Mouse (Mus musculus): Measurements from ENCODE around the gene Fbn1. TPM values are rescaled to one million over a fixed set of nuclear protein-coding genes. Genes with fewer than 3 reads are reported as not detected.

Fbn1 gene
- total RNA-seq, 1 experiment from 2014 or later = 0.99 TPM

DNA sequence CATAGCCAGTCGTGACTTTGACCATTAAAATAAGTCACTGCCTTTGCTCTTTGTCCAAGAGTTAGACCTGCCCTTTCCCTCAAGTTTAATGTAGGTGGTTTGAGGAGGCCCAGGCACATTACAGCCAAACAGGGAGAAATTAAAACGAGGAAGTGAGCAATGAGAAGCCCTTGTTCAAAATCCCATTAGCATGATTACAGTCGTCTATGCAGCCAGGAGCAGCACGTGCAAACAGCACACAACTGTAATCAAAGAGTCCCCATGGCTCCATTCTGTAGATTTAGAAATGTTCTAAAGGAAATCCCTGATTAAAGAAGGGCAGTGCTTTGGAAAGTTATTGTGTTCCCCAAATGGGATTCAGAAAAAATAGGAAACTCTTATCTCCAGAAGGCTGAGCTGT lies 29.1 kb downstream of the Fbn1 start:
- ATAC-seq (replicated peaks in 1 of 2; ENCODE audit: insufficient read depth in 1 of 2, low FRiP score in 2 of 2, low TSS enrichment in 1 of 2, low read depth in 1 of 2, poor library complexity in 2 of 2, severe bottlenecking in 2 of 2) = no peak

DNA sequence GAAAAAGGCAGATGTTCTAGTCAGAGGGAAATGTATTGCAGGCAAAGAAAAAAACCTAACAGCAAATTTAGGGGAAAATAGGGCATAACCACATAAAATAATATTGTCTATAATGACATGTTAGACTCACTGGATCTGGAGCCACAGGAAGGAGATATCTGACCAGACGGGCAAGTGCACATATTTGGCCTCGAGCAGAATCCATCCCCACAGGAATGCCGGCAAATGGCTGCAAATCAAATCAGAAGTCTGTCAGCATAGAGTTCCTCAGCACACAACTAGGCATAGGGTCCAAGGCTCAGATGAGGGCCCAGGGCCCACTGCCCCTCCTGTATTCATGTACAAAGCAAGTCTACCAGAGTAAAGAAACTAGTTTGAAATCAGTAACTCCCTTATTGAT lies 30.4 kb downstream of the Fbn1 start:
- ATAC-seq (replicated peaks in 1 of 2; ENCODE audit: insufficient read depth in 1 of 2, low FRiP score in 2 of 2, low TSS enrichment in 1 of 2, low read depth in 1 of 2, poor library complexity in 2 of 2, severe bottlenecking in 2 of 2) = no peak

DNA sequence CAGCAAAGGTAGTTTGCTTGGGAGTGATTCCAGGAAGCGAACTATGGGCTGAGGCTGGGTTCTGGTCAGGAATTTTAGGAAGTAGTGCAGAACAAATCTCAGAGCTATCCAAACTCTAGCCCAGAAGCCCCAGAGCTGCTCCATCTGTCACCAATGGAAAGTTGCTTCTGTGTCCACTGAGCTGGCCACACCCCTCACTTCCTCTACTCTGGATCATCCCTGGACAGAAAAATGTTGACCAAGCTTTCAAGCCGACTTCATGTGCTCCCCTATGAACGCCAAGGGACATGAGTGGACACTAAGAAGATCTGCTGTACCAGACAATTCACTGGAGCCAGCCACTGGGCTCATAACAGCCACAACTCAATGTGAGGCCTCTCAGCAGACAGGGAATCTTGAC lies 31.6 kb downstream of the Fbn1 start:
- no peak for ATAC-seq (replicated peaks in 1 of 2; ENCODE audit: insufficient read depth in 1 of 2, low FRiP score in 2 of 2, low TSS enrichment in 1 of 2, low read depth in 1 of 2, poor library complexity in 2 of 2, severe bottlenecking in 2 of 2)

DNA sequence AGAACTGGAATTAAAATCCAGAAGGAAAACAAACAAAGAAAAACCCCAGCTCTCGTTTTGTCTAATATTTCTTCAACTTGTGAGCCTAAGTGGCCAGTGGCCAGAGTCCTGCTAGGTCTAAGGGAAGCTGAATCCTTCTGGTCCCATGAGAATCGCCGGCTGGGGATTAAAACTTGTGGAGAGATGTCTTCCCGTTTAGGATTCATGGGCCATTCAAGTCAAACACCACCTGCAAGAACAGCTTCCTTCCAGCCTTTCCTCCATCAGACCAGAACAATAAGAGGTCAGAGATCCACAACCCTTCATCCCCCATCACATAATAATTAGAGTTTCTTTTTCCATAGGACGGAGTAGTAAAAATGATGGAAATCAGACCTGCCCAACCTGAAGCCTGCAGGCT lies 33.1 kb downstream of the Fbn1 start:
- ATAC-seq (replicated peaks in 1 of 2; ENCODE audit: insufficient read depth in 1 of 2, low FRiP score in 2 of 2, low TSS enrichment in 1 of 2, low read depth in 1 of 2, poor library complexity in 2 of 2, severe bottlenecking in 2 of 2) = no peak

DNA sequence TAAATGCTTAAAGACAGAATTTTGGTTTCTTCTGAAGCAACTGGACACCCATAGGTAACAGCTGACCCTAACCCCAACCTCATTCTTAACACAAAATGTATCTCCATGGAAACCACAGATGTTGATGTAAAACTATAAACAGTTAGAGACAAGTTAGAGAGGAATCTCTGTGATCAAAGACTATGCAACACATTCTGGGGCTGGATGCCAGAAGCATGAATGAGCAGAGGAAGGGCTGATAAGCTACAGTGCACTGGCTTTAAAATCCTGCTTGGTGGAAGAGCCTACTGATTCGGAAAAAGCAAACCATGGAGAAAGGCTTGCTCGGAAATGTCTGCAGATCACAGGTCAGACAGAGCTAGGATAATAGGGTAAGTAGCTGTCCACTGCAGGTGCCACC lies 34.6 kb downstream of the Fbn1 start:
- ATAC-seq (replicated peaks in 1 of 2; ENCODE audit: insufficient read depth in 1 of 2, low FRiP score in 2 of 2, low TSS enrichment in 1 of 2, low read depth in 1 of 2, poor library complexity in 2 of 2, severe bottlenecking in 2 of 2) = no peak

DNA sequence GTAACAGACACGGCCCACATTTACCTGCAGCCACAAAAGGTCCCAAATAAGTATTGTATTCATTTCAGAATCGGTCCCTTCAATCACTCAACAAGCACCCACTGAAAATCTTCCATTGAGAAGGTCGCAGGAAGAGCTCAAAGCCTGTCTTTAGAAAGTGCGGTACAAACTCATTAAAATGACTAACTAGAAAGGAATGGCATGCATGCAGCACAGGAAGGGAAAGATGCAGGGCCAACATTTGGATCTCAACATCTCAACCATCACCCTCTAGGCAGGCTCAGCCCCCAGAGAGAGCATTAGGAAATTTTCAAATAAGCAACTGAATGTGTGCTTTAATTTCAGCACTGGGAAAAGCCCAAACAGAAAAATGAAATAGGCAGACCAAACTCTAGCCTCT lies 36.1 kb downstream of the Fbn1 start:
- no peak for ATAC-seq (replicated peaks in 1 of 2; ENCODE audit: insufficient read depth in 1 of 2, low FRiP score in 2 of 2, low TSS enrichment in 1 of 2, low read depth in 1 of 2, poor library complexity in 2 of 2, severe bottlenecking in 2 of 2)

DNA sequence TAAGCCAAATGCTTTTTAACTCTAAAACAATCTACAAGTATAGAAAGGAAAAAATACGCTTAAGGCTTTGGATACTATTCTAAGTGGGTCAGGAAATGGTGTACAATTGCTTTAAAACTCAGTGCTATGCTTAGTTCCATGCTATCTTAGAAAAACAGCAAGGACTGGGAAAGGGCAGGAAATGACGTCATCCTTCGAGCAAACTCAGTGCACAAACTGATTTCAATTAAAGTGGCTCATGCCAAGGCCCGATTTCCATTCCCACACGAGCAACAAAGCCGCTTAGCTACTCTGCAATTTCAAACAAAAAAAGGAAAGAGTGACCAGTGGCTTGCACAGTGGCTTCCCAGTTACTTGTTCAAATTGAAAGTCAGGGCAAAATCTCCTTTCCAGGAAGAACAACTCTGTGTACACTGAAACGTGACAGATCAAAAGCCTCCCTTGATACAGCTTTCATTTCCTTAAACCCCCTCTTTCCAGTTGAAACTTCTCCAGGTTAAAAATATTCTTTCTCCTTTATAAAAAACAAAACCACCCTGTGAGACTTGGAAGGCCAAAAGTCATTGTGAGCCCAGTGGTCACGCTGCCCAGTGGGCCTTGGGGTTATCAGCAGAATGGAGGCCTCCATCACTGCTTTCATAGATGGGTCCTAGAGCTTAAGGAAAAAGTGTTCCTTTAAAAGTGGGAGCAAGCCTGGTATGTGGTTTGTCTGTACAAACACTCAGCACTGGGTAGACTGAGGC lies 37.1 kb downstream of the Fbn1 start:
- ATAC-seq (replicated peaks in 1 of 2; ENCODE audit: insufficient read depth in 1 of 2, low FRiP score in 2 of 2, low TSS enrichment in 1 of 2, low read depth in 1 of 2, poor library complexity in 2 of 2, severe bottlenecking in 2 of 2) = peak in 1 of 2 experiments; percentile 22; a peak in 1 of 4 replicates

DNA sequence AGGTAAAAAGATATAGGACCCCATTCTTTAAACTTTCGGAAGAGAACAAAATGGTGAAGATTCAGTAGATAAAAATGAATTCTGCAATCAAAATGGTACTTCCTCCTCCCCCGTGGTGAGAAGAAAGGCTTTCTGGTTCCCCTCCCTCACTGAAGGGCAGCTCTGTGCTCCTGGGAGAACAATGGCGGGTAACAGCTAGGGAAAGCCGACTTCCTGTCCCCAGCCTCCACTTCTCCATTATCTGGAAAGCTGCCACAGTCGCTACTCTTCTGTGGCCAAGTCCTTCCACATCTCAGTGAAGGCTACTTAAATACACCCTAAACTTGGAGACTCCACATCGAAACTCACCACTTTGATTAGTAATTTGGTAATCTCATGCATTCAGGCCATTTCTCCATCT lies 43.8 kb downstream of the Fbn1 start:
- no peak for ATAC-seq (replicated peaks in 1 of 2; ENCODE audit: insufficient read depth in 1 of 2, low FRiP score in 2 of 2, low TSS enrichment in 1 of 2, low read depth in 1 of 2, poor library complexity in 2 of 2, severe bottlenecking in 2 of 2)

DNA sequence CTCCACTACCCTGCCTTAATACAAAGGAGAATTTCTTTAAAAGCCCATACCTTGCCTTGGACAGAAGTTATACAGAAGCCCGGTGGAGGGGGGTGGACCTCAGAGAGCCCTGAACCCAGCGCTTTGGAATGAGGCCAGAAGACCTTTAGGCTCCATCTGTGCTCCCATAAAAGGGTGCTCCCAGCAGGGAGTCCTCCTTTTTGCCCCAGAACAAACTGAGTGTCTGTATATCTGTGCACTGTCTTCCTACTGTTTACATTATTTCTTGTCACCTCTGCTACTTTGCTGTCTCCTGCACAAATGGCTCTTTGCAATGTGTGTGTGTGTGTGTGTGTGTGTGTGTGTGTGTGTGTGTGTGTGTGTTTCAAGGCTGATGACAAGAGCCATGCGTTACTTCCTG lies 48.7 kb downstream of the Fbn1 start:
- no peak for ATAC-seq (replicated peaks in 1 of 2; ENCODE audit: insufficient read depth in 1 of 2, low FRiP score in 2 of 2, low TSS enrichment in 1 of 2, low read depth in 1 of 2, poor library complexity in 2 of 2, severe bottlenecking in 2 of 2)

DNA sequence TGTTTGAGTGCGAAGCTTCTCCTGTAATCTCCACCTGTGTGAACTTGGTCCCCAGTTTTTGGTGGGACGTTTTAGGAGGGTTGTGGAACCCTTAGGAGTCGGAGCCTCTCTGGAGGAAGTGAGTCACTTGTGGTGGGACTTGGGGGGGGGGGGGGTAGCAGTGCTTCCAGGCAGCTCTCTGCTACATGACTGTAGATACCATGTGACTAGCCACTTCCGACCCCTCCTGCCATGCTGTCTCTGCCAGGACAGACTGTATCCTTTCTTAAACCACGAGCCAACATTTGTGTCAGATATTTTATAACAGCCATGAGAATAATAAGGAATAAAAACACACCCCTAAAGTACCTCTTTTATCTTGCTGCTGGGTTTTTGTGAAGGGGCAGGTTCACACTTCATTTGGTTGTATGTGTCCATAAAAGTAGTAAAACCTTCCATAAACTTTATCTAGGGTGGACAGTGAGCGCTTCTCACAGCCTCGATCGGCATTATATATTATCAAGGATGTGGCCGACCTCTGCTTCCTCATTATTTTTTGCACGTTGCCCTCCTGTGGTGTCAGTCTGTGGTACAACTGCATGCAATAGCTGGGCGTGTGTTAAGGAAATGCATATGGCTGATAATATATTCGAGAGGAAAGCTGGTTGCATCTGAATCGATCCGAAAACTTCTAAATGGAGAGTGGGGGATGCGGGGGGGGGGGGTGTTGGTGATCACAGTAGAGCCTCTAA lies 51.6 kb downstream of the Fbn1 start:
- ATAC-seq (replicated peaks in 1 of 2; ENCODE audit: insufficient read depth in 1 of 2, low FRiP score in 2 of 2, low TSS enrichment in 1 of 2, low read depth in 1 of 2, poor library complexity in 2 of 2, severe bottlenecking in 2 of 2) = peak; percentile 87 to 88

DNA sequence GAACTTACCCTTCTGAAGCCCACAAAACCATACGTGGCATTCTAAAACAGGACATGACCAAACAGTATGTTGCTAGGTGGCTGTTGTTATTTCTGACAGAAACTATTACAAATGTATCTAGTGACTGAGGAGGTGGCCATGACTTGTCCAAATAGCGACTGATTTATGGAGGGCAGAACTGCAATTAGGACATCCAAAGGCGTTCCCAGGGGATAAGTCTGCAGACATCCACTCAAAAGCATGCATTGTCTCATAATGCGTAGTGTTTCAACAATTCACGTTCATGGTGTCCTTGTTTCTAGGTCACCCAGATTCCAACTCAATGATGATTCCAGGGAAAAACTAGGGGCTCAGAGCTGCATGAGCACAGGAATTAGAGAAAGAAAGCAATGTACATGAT lies 53.0 kb downstream of the Fbn1 start:
- ATAC-seq (replicated peaks in 1 of 2; ENCODE audit: insufficient read depth in 1 of 2, low FRiP score in 2 of 2, low TSS enrichment in 1 of 2, low read depth in 1 of 2, poor library complexity in 2 of 2, severe bottlenecking in 2 of 2) = no peak

DNA sequence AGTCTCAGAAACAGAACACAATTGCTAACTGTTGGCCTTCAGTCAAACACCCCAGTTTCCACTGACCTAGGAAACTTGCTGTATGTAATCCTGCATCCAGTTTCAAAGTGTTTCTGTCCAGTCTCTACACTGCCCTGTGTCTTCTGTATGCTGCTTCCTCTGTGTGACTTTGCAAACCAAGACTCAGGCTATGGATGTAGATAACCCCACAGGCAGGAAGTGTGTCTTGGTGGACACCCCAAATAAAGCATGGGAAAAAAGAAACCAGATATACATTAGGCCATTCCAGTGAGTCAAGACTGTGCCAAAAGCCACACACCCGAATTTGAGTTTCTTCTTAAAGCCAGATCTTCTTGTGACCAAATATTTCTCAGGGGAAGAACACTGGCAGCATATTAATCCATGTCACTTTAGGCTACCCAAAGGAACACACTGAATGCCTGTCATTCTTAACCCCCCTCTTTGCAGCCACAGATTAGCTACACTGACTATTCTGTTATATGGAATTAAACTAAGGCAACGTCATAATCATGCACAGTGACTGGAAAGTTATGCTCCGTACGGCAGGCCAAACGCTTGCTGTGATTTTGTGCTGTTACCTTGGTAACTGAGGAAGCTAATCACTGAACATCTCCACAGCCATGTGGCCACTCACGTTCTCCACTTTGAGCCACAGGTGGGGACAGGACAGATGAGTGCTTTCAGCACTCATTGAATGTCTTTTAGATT lies 55.3 kb downstream of the Fbn1 start:
- ATAC-seq (replicated peaks in 1 of 2; ENCODE audit: insufficient read depth in 1 of 2, low FRiP score in 2 of 2, low TSS enrichment in 1 of 2, low read depth in 1 of 2, poor library complexity in 2 of 2, severe bottlenecking in 2 of 2) = no peak

DNA sequence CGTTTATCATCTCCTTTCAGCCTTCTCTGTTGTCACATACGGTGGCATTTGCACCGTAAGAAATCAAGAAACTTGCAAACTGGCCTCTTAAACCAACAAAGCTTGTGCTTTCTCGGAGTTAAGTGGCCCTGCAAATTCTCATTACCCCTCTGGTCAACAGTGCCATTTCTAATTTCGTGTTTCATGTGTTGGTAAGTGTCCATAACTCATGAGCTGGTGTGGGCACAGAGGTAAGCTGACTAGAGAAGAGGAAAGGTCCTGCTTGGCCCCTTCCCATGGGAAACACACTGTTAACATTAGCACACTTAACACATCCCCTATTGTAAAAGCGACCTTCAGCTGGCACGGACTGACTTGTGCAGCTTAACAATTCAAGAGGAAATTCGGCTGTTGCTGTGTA lies 58.4 kb downstream of the Fbn1 start:
- ATAC-seq (replicated peaks in 1 of 2; ENCODE audit: insufficient read depth in 1 of 2, low FRiP score in 2 of 2, low TSS enrichment in 1 of 2, low read depth in 1 of 2, poor library complexity in 2 of 2, severe bottlenecking in 2 of 2) = no peak

DNA sequence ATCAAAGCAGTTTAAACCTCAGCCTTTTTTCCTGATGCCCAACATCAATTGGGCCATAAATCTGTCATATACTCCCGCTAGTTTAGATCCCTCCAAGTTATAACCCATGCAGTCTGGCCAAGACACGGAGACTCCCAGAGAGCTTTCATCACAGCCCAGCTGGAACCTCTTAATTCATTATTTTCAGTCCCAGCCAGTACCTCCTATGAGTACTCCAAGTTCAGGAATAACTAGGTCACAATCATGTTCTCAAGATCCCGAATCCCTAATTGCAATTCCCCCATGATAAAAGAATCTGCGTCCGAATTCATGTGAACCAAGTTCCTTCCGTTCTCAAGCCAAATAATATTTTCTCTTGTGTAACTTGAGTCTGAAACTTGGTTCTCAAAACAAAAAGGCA lies 58.9 kb downstream of the Fbn1 start:
- ATAC-seq (replicated peaks in 1 of 2; ENCODE audit: insufficient read depth in 1 of 2, low FRiP score in 2 of 2, low TSS enrichment in 1 of 2, low read depth in 1 of 2, poor library complexity in 2 of 2, severe bottlenecking in 2 of 2) = no peak

DNA sequence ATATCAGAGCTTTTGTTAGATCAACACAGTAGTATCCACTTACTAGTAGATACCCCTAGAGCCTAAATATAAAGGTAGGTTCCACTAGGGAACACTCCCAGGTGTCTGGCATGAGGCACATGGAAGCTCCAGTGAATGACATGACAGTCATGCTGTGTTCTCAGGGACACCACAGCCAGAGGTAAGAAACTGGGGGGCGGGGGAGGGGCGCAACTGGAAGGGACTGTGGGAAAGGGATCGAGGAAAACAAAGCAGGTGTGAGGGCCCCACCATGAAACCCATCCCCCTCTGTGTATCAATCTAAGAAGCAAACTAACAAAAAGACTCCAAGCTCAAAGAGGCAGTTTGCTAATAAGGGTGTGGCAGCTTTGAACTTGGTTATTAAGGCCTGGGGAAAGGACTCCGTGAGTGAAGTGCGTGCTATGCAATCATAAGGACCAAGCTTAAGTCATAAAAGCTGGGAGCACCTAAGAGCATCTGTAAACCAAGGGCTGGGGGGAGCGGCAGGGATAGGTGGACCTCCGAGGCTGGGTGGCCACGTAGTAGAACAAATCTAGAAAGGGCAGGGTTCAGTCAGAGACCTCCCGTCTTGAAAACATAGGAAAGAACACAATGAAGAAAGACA lies 60.4 kb downstream of the Fbn1 start:
- ATAC-seq (replicated peaks in 1 of 2; ENCODE audit: insufficient read depth in 1 of 2, low FRiP score in 2 of 2, low TSS enrichment in 1 of 2, low read depth in 1 of 2, poor library complexity in 2 of 2, severe bottlenecking in 2 of 2) = no peak

DNA sequence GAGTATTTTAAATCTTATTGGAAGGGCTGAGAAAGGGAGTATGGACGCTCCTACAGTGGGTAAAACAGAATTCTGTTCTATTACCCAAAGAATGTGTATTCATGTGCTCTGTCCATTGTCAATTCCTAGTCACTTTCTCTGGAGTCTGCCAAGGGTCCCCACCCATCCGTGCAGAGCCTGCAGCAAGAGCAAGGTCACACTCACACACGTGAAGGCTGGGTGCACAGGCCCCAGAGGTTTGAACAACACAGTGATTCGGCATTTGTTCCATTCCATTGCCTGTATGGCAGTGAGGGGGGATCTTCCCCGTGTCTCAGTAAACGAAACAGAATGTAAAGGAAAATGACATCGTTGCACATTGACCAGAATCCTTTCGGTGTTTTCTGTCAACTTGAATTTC lies 69.4 kb downstream of the Fbn1 start:
- no peak for ATAC-seq (replicated peaks in 1 of 2; ENCODE audit: insufficient read depth in 1 of 2, low FRiP score in 2 of 2, low TSS enrichment in 1 of 2, low read depth in 1 of 2, poor library complexity in 2 of 2, severe bottlenecking in 2 of 2)

DNA sequence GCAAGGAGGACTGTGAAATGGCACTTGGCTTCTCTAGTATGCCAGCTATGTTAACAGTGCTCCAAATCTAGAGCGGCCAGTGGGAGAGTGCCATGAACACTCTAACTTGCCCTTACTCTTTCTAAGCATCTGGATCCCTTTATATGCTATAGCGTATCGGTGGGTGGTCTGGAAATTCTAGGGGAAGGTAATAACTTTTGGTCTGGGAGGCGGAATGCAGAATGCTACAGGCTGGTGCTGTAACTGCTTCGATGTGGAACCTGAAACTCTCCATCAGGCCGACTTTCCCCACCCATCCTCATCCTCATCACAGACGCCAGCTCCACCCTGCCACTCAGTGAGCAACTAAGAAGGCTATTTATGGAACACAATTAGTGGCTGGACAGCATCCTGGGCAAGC lies 71.6 kb downstream of the Fbn1 start:
- ATAC-seq (replicated peaks in 1 of 2; ENCODE audit: insufficient read depth in 1 of 2, low FRiP score in 2 of 2, low TSS enrichment in 1 of 2, low read depth in 1 of 2, poor library complexity in 2 of 2, severe bottlenecking in 2 of 2) = no peak

DNA sequence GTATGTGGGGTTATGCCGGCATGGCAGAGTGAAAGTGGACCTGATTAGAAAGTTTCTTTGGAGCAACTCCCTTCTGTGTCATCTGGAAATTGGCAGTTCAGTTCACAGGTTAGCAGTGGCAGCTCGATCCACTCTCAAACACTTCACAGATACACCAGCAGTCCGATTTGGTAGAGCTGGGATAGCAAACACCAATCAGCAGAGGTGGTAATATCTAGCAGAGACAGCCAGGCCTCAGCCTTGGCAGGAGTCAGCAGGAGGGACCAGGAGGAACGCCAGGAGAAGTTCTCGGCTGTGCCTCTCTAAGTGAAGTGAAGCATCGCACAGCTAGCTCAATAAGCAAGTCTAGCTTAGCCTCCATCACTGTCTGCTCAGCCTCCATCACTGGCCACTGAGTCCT lies 74.3 kb downstream of the Fbn1 start:
- no peak for ATAC-seq (replicated peaks in 1 of 2; ENCODE audit: insufficient read depth in 1 of 2, low FRiP score in 2 of 2, low TSS enrichment in 1 of 2, low read depth in 1 of 2, poor library complexity in 2 of 2, severe bottlenecking in 2 of 2)

Measured in hematopoietic stem cell, adult 5-6 weeks (primary cell).